9 mouse cellular contexts compared by ENCODE assay signal in genomic region chr11:119034635-119035034, GRCm38 (mm10). TPM values are rescaled to one million over a fixed set of nuclear protein-coding genes. Genes with fewer than 3 reads are reported as not detected.
DNase-seq lines count a peak whose midpoint lies in the region; ATAC-seq lines count a peak whose summit lies in the region.
"Had no signal": no experiment of that assay in that cellular context is flagged by ENCODE, and none has a peak within 500 bp of the region (broad histone marks: within the 10 kb centered on the region; RNA-seq: fewer than 3 reads in every experiment).

No protein-coding gene starts in this region.

- ATAC-seq in heart, embryonic 14.5 days (ENCODE audit: insufficient number of reproducible peaks, insufficient read depth, low FRiP score, low read depth), result no peak
- ATAC-seq in embryonic facial prominence, embryonic 11.5 days (replicated peaks; ENCODE audit: insufficient number of reproducible peaks, low FRiP score, low TSS enrichment, low read depth), result no peak
- no peak for ATAC-seq in hindbrain, embryonic 14.5 days (ENCODE audit: low FRiP score)
- ATAC-seq in midbrain, embryonic 15.5 days (replicated peaks), result no peak

- peaks cover 59% of the 10 kb centered on the region for H3K27me3 ChIP-seq in heart, embryonic 14.5 days (ENCODE audit: control insufficient read depth, insufficient read depth, low read length)
- peaks cover 27% of the 10 kb centered on the region for H3K27me3 ChIP-seq in embryonic facial prominence, embryonic 11.5 days (ENCODE audit: control insufficient read depth, insufficient read depth, low read length)
- peaks cover 59% of the 10 kb centered on the region for H3K27me3 ChIP-seq in hindbrain, embryonic 14.5 days (ENCODE audit: control insufficient read depth, insufficient read depth, low read length)
- H3K27me3 ChIP-seq in midbrain, embryonic 15.5 days (replicated peaks), result peaks cover 49% of the 10 kb centered on the region

- H3K36me3 ChIP-seq in heart, embryonic 14.5 days (ENCODE audit: control insufficient read depth, insufficient read depth, low read length), result peaks cover 24% of the 10 kb centered on the region
- peaks cover 7% of the 10 kb centered on the region; the same call in 1 of the 2 replicates for H3K36me3 ChIP-seq in embryonic facial prominence, embryonic 11.5 days (replicated peaks; ENCODE audit: control insufficient read depth, insufficient read depth, low read depth, low read length)
- peaks cover 30% of the 10 kb centered on the region for H3K36me3 ChIP-seq in hindbrain, embryonic 14.5 days (replicated peaks; ENCODE audit: control insufficient read depth, insufficient read depth)
- peaks cover 8% of the 10 kb centered on the region for H3K36me3 ChIP-seq in midbrain, embryonic 15.5 days (replicated peaks)

- no peak overlapping the region for H3K9ac ChIP-seq in heart, embryonic 14.5 days (ENCODE audit: low read length)
- H3K9ac ChIP-seq in embryonic facial prominence, embryonic 11.5 days (replicated peaks; ENCODE audit: low read length), result peak overlapping the region; percentile 25; the same call in 1 of the 2 replicates
- H3K9ac ChIP-seq in hindbrain, embryonic 14.5 days, result no peak overlapping the region
- H3K9ac ChIP-seq in midbrain, embryonic 15.5 days, result 0 out of 2 replicates have a peak overlapping the region, but pooled peaks have one; percentile 2

- peak overlapping the region in 1 of 2 experiments; percentile 25; a peak in 2 of 4 replicates for H3K4me3 ChIP-seq in heart, embryonic 14.5 days (ENCODE audit: control insufficient read depth in 1 of 2, insufficient read depth in 1 of 2, low read depth in 1 of 2, low read length in 2 of 2)
- H3K4me3 ChIP-seq in embryonic facial prominence, embryonic 11.5 days (ENCODE audit: low read depth, low read length), result peak overlapping the region; percentile 13; the same call in 1 of the 2 replicates
- peak overlapping the region; percentile 11 for H3K4me3 ChIP-seq in hindbrain, embryonic 14.5 days (replicated peaks; ENCODE audit: low read length)
- H3K4me3 ChIP-seq in midbrain, embryonic 15.5 days, result 0 out of 2 replicates have a peak overlapping the region, but pooled peaks have one; percentile 1

- H3K4me1 ChIP-seq in heart, embryonic 14.5 days (ENCODE audit: control insufficient read depth in 2 of 2, insufficient read depth in 2 of 2, low read length in 2 of 2), result peaks cover 5 to 17% of the 10 kb centered on the region in 2 experiments; a peak in 3 of 4 replicates
- peaks cover 5% of the 10 kb centered on the region; the same call in 1 of the 2 replicates for H3K4me1 ChIP-seq in embryonic facial prominence, embryonic 11.5 days (ENCODE audit: control insufficient read depth, insufficient read depth, low read length)
- peaks cover 39% of the 10 kb centered on the region for H3K4me1 ChIP-seq in hindbrain, embryonic 14.5 days (replicated peaks; ENCODE audit: control insufficient read depth, insufficient read depth, low read length)
- peaks cover 55% of the 10 kb centered on the region for H3K4me1 ChIP-seq in midbrain, embryonic 15.5 days

- WGBS in heart, embryonic 14.5 days, result 2% methylated on average over 19 of the region's 19 CpGs
- WGBS in embryonic facial prominence, embryonic 11.5 days, result 1% methylated on average over 19 of the region's 19 CpGs
- WGBS in hindbrain, embryonic 14.5 days, result 6% methylated on average over 19 of the region's 19 CpGs
- WGBS in midbrain, embryonic 15.5 days, result 8% methylated on average over 19 of the region's 19 CpGs

- peak overlapping the region; percentile 60 for H3K4me2 ChIP-seq in heart, embryonic 14.5 days (ENCODE audit: low read length)
- H3K4me2 ChIP-seq in embryonic facial prominence, embryonic 11.5 days (ENCODE audit: low read depth, low read length), result peak overlapping the region; percentile 41
- H3K4me2 ChIP-seq in hindbrain, embryonic 14.5 days (replicated peaks), result peak overlapping the region; percentile 43
- peak overlapping the region; percentile 38 for H3K4me2 ChIP-seq in midbrain, embryonic 15.5 days

- no peak for DNase-seq in heart, adult 9 months (ENCODE audit: low spot score in 2 of 2)
- no peak for DNase-seq in embryonic facial prominence, embryonic 11.5 days (ENCODE audit: low spot score)
- DNase-seq in hindbrain, embryonic 14.5 days (ENCODE audit: low spot score), result no peak
- DNase-seq in adrenal gland, postnatal 10 days, result no peak
- no peak for DNase-seq in natural killer cell, adult 2 months (ENCODE audit: low spot score in 2 of 2)
- no peak for DNase-seq in gastrocnemius, adult 8-10 months (ENCODE audit: low spot score in 2 of 2)

- no peaks in the 10 kb centered on the region for H3K9me3 ChIP-seq in heart, embryonic 14.5 days (ENCODE audit: control insufficient read depth, low read length)
- H3K9me3 ChIP-seq in embryonic facial prominence, embryonic 11.5 days (replicated peaks; ENCODE audit: control insufficient read depth, low read length), result no peaks in the 10 kb centered on the region
- H3K9me3 ChIP-seq in hindbrain, embryonic 14.5 days (ENCODE audit: control insufficient read depth, low read length), result no peaks in the 10 kb centered on the region
- H3K9me3 ChIP-seq in midbrain, embryonic 15.5 days, result no peaks in the 10 kb centered on the region

- H3K27ac ChIP-seq in heart, embryonic 14.5 days (replicated peaks in 1 of 2; ENCODE audit: control insufficient read depth in 1 of 2, insufficient read depth in 1 of 2, low read depth in 2 of 2, low read length in 2 of 2), result no peak overlapping the region
- no peak overlapping the region for H3K27ac ChIP-seq in embryonic facial prominence, embryonic 11.5 days (replicated peaks; ENCODE audit: low read depth, low read length)
- no peak overlapping the region for H3K27ac ChIP-seq in hindbrain, embryonic 14.5 days
- H3K27ac ChIP-seq in midbrain, embryonic 15.5 days, result no peak overlapping the region

RNA-seq across cellular contexts. Expression of gene Cbx8, which starts 6.1 kb away (rescaled TPM):
- 9.3 and 9.6 TPM in 2 replicates for polyA plus RNA-seq in heart, embryonic 14.5 days (2014; fragmentation: Nextera tagmentation; extraction: Ambion mirVana)
- 10.3 and 12.2 TPM in 2 replicates for polyA plus RNA-seq in embryonic facial prominence, embryonic 11.5 days (2014; fragmentation: Nextera tagmentation; extraction: Ambion mirVana)
- 8.5 and 9.8 TPM in 2 replicates for polyA plus RNA-seq in hindbrain, embryonic 14.5 days (2014; fragmentation: Nextera tagmentation; extraction: Ambion mirVana)
- 9.6 and 9.7 TPM in 2 replicates for polyA plus RNA-seq in midbrain, embryonic 15.5 days (2015; fragmentation: Nextera tagmentation; extraction: Ambion mirVana)
- total RNA-seq in adrenal gland, postnatal 10 days (2021), result 10 to 100 TPM in 1 of 2 experiments, 1 to 10 TPM in 1; 8.8 to 12.3 TPM
- 1 to 10 TPM; 1.1 to 3.3 (median 2.5) TPM for total RNA-seq in gastrocnemius, adult 8-10 months (2022)

RNA-seq across cellular contexts. Expression of gene Cbx2, which starts 11.9 kb away (rescaled TPM):
- 9.8 and 11.9 TPM in 2 replicates for polyA plus RNA-seq in heart, embryonic 14.5 days (2014; fragmentation: Nextera tagmentation; extraction: Ambion mirVana)
- 87.1 and 91.8 TPM in 2 replicates for polyA plus RNA-seq in embryonic facial prominence, embryonic 11.5 days (2014; fragmentation: Nextera tagmentation; extraction: Ambion mirVana)
- polyA plus RNA-seq in hindbrain, embryonic 14.5 days (2014; fragmentation: Nextera tagmentation; extraction: Ambion mirVana), result 10.7 and 13.7 TPM in 2 replicates
- polyA plus RNA-seq in midbrain, embryonic 15.5 days (2015; fragmentation: Nextera tagmentation; extraction: Ambion mirVana), result 17.6 and 19.6 TPM in 2 replicates
- 1 to 10 TPM; 6.7 to 7.9 TPM for total RNA-seq in adrenal gland, postnatal 10 days (2021)
- total RNA-seq in gastrocnemius, adult 8-10 months (2022), result 1 to 10 TPM in 1 of 4 experiments, under 1 TPM in 3; 0.29 to 1.1 (median 0.68) TPM

RNA-seq across cellular contexts. Expression of gene Enpp7, which starts 46.6 kb away (rescaled TPM):
- polyA plus RNA-seq in heart, embryonic 14.5 days (2014; fragmentation: Nextera tagmentation; extraction: Ambion mirVana), result not detected in 2 replicates
- not detected in 2 replicates for polyA plus RNA-seq in embryonic facial prominence, embryonic 11.5 days (2014; fragmentation: Nextera tagmentation; extraction: Ambion mirVana)
- polyA plus RNA-seq in hindbrain, embryonic 14.5 days (2014; fragmentation: Nextera tagmentation; extraction: Ambion mirVana), result not detected in 2 replicates
- not detected in 2 replicates for polyA plus RNA-seq in midbrain, embryonic 15.5 days (2015; fragmentation: Nextera tagmentation; extraction: Ambion mirVana)
- not detected for total RNA-seq in adrenal gland, postnatal 10 days (2021)
- not detected for total RNA-seq in gastrocnemius, adult 8-10 months (2022)
- total RNA-seq: left cerebral cortex, postnatal 36 days had no signal

RNA-seq across cellular contexts. Expression of gene Cbx4, which starts 51.4 kb away (rescaled TPM):
- 6.5 and 9.2 TPM in 2 replicates for polyA plus RNA-seq in heart, embryonic 14.5 days (2014; fragmentation: Nextera tagmentation; extraction: Ambion mirVana)
- polyA plus RNA-seq in embryonic facial prominence, embryonic 11.5 days (2014; fragmentation: Nextera tagmentation; extraction: Ambion mirVana), result 4.4 and 4.8 TPM in 2 replicates
- 16.8 and 20.2 TPM in 2 replicates for polyA plus RNA-seq in hindbrain, embryonic 14.5 days (2014; fragmentation: Nextera tagmentation; extraction: Ambion mirVana)
- 23.7 and 24.7 TPM in 2 replicates for polyA plus RNA-seq in midbrain, embryonic 15.5 days (2015; fragmentation: Nextera tagmentation; extraction: Ambion mirVana)
- total RNA-seq in adrenal gland, postnatal 10 days (2021), result 100 to 1,000 TPM in 1 of 2 experiments, 10 to 100 TPM in 1; 52.0 to 133 TPM
- total RNA-seq in gastrocnemius, adult 8-10 months (2022), result 1 to 10 TPM; 2.1 to 3.0 (median 2.2) TPM

Comparison
In these comparisons a context has a peak if more than half of its experiments do, and no peak if none do; other contexts are left out.
1. H3K9ac ChIP-seq: peak in embryonic facial prominence, embryonic 11.5 days (single experiment) and midbrain, embryonic 15.5 days (single experiment); none in heart, embryonic 14.5 days (single experiment) and hindbrain, embryonic 14.5 days (single experiment).
2. Peak in every context shown above with its lines, with median percentiles within 50 percentile points of each other: H3K4me2 ChIP-seq.